Mouse (Mus musculus): ENCODE measurements at regions not wholly inside any gene's neighbourhood (a gene's known extent, or its start where the extent isn't known, plus 50 kb on each side); places are given as distances from the start of the nearest gene placed in this dataset.

GRCm38 (mm10) chr2:108160865-108161264 lies 870.4 kb downstream of the Kcna4 start:
- no peaks in the 10 kb centered on the region for H3K27me3 ChIP-seq (ENCODE audit: control insufficient read depth, insufficient read depth, low read length)
- ATAC-seq (ENCODE audit: low FRiP score, low TSS enrichment), result no peak
- H3K4me3 ChIP-seq (ENCODE audit: low read length), result no peak overlapping the region
- H3K36me3 ChIP-seq (ENCODE audit: control insufficient read depth, insufficient read depth, low read length), result no peaks in the 10 kb centered on the region
- H3K9ac ChIP-seq (ENCODE audit: low read depth, low read length), result no peak overlapping the region
- no peak overlapping the region for H3K27ac ChIP-seq (ENCODE audit: low read depth, low read length)
- no peaks in the 10 kb centered on the region for H3K4me1 ChIP-seq (ENCODE audit: control insufficient read depth, insufficient read depth, low read length)
- WGBS, result 86% methylated on average over 3 of the region's 3 CpGs
- H3K4me2 ChIP-seq (replicated peaks; ENCODE audit: low read depth, low read length), result no peak overlapping the region
- no peaks in the 10 kb centered on the region for H3K9me3 ChIP-seq (ENCODE audit: control insufficient read depth, low read length)

- Histone ChIP-seq H3K27me3 (ENCODE audit: control insufficient read depth, insufficient read depth, low read length) (no peaks in the 10 kb centered on the region), H3K27ac (ENCODE audit: low read depth, low read length) (no peak overlapping the region), H3K9me3 (ENCODE audit: control insufficient read depth, low read length) (no peaks in the 10 kb centered on the region), H3K4me3 (ENCODE audit: low read length) (no peak overlapping the region), H3K36me3 (ENCODE audit: control insufficient read depth, insufficient read depth, low read length) (no peaks in the 10 kb centered on the region), H3K4me2 (replicated peaks; ENCODE audit: low read depth, low read length) (no peak overlapping the region), H3K9ac (ENCODE audit: low read depth, low read length) (no peak overlapping the region), H3K4me1 (ENCODE audit: control insufficient read depth, insufficient read depth, low read length) (no peaks in the 10 kb centered on the region)
- WGBS, result 57% methylated on average over 1 of the region's 1 CpGs
- ATAC-seq (ENCODE audit: low FRiP score, low TSS enrichment), result no peak
Observed at GRCm38 (mm10) chr2:108165085-108165484, 874.6 kb downstream of the Kcna4 start.

Measured in kidney, embryonic 14.5 days (tissue).